Mouse (Mus musculus): Measurements from ENCODE around the gene Gm49387. TPM values are rescaled to one million over a fixed set of nuclear protein-coding genes. Genes with fewer than 3 reads are reported as not detected.

The Gm49387 gene
- polyA plus RNA-seq, 1 experiment from 2014 or later = 5.8 TPM

DNA sequence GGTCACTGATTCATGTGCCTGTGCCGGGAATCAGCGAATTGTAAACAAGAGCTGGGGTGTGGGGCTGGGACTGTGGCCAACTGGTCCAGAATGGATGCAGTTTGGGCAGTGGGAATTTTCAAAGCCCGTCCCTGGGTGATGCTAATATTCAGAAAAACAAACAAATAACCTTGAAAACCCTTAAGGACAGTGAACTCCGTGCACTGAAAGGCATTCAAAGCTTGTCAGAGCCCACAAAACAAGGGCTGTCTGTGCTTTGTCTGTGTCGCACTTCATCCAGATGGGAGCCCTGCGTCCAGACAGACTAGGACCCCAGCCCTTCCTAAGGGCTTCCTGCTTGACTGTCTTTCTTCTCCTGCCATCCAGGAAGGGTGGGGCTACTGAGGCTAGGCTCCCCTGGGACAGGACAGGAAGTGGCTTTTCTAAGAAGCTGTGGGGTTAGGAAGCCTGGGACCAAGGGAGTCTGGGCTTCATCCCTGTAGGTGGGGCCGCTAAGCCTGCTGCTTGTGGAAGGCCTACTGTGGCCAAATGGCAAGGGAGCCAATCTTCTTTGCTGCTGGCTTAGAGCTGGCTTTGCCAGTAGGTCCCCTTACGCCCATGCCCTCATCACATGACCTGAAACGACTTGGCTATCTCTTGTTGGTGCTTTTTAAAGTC is 22.0 kb upstream of the Gm49387 start:
- ChIA-PET CTCF (interaction anchor here (0.9 to 1.5 kb wide), 4 partner anchors 11 to 118 kb away, joined by 3 to 5 read pairs (median 3); no protein-coding TSS in a partner anchor), POLR2A (interaction anchor here (0.8 to 2.3 kb wide), 3 partner anchors 8 to 118 kb away, joined by 4 to 6 read pairs (median 6); no protein-coding TSS in a partner anchor)
- DNase-seq (ENCODE audit: low read depth, low spot score) = no peak

DNA sequence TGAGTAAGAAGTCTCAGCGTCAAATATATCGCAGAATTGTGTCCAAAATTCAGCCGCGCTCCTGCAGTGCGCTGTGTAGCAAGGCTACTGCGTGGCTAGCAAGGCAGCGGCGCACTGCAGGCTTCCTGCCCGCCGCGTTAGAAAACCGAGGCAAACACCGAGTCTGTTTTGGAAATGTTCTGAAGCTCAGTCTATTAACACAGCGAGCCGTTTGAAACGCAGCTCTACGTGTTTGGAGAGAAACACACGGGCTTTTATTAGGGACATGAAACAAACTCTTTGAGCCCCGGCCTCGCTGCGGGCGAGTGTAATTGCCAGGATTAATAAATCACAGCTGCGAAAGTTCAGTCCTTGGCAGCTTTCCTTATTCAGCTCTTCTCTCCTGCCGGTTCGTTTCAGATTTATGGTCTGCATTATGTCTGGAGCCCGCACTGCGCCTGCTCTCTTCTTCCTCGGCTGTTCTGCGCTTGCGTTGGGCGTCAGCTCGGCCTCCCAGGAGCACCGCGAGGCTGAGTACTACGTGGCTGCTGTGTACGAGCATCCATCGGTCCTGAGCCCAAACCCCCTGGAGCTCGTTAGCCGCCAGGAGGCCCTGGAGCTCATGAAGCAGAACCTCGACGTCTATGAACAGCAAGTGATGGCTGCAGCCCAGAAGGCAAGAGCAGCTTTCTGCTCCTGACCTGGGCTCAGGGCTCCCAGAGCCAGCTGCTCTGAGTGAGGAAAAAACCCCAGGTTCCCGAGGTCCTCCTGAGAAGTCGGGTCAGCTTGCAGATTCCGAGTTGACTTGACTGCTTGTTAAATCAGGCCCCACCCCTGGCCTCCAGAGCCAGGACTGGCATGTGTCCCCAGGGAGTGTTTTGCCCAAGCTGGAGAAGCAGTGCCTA is 21.2 kb upstream of the Gm49387 start:
- ATAC-seq (peak; percentile 73), DNase-seq (ENCODE audit: low read depth, low spot score) (peak; percentile 94)
- ChIA-PET CTCF (interaction anchor here (0.9 to 1.6 kb wide), 7 partner anchors 9 to 120 kb away, joined by 3 to 7 read pairs (median 3); no protein-coding TSS in a partner anchor), POLR2A (interaction anchor here (0.6 to 2.3 kb wide), 4 partner anchors 8 to 118 kb away, joined by 3 to 6 read pairs (median 5); no protein-coding TSS in a partner anchor)
- in situ Hi-C loops (cut with MboI; ENCODE audit: low pct_unique_long_range_greater_than_20kb) = no loop called here
- H3K27me3 ChIP-seq = no peaks in the 10 kb centered on the region
- no peak for TF ChIP-seq CTCF (IDR thresholded peaks at IDR 0.05)

More for the DNA sequence above, 22.0 kb upstream of the Gm49387 start:
- ATAC-seq = peak; percentile 22
- no peaks in the 10 kb centered on the region for H3K27me3 ChIP-seq
- TF ChIP-seq CTCF (IDR thresholded peaks at IDR 0.05) = no peak
- in situ Hi-C loops (cut with MboI; ENCODE audit: low pct_unique_long_range_greater_than_20kb) = no loop called here

DNA sequence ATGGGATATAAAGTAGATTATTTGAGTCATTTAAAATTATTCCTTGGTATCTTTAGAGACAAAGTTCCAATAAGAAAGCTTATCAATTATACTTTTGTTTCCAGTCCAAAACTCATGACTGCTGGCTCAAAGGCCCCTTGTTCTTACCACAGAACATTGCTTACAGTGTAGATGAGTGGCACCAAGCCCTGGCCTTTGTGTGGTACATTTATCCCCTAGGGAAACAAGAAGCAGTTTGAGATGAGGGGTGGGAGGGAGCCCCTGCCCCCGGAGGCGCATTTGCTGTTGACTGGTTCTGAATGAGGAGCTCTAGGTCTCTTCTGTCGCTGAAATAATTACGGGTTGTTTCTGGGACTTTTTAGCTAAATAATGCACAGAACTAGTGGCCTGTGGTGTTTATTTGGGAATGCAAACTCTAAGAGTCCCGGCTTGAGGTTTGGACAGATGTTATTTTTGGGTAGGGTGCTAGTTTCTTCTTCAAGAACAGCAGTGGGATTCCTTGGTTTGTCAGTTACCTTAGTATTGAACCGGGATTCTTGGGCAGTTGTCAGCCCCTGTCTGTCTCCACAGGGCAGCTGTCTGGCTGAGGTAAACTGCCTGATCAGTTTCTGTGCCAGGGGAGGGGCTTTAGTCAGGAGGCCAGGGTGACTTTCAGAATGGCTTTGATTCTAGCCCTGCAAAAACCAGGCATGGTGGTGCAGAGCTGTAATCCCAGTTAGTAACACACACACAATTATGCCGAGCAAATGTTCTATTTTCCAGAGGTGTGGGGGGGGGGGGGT is 19.8 kb upstream of the Gm49387 start:
- DNase-seq (ENCODE audit: low read depth, low spot score) (no peak), ATAC-seq (no peak)
- in situ Hi-C loops (cut with MboI; ENCODE audit: low pct_unique_long_range_greater_than_20kb) = no loop called here
- no peak for TF ChIP-seq CTCF (IDR thresholded peaks at IDR 0.05)
- ChIA-PET POLR2A (interaction anchor here (0.6 kb wide), 1 partner anchor 422 kb away, joined by 4 read pairs; no protein-coding TSS in a partner anchor), CTCF (interaction anchor here (0.9 to 1.6 kb wide), 4 partner anchors 16 to 121 kb away, joined by 4 to 7 read pairs (median 5); no protein-coding TSS in a partner anchor)
- no peaks in the 10 kb centered on the region for H3K27me3 ChIP-seq

DNA sequence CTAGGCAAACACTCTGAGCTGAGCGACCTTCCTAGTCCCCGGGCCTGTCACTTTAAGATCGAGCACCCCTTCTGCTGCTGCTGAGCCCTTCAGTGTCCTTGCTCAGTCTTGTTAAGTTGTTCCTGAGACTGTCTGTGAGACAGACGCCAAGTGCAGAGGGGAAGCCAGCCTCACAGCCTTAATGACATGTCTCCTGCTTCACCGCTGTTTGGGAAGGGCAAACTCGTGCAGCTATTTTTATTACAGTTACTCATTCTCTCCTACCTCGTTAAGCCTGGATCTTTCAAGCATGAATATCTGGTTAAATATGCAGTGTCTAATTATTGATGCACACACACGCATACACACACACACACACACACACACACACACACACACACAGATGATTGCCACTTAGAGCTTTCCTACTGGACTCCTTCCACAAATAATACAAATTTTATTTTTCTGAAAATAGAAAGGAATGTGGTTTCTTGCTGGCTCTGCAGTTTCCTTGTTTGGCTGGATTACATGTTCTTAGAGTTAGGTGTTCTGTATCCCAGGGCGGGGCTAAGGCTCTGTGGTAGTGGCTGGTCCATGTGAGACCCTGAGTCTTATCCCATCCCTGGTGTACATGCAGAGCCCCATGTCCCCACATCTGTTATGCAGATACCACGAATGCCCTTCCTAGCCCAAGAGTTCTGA is 19.0 kb upstream of the Gm49387 start:
- peak; percentile 86 for DNase-seq (ENCODE audit: low read depth, low spot score)
- ChIA-PET CTCF (interaction anchor here (0.9 to 2.1 kb wide), 6 partner anchors 15 to 287 kb away, joined by 3 to 8 read pairs (median 5); no protein-coding TSS in a partner anchor), POLR2A (interaction anchor here (1.1 kb wide), 1 partner anchor 19 kb away, joined by 3 read pairs; the partner anchor contains the start of genes Btd, Gm49387 and Hacl1)
- in situ Hi-C loops (cut with MboI; ENCODE audit: low pct_unique_long_range_greater_than_20kb) = loop anchor here (5.0 kb wide), 3 partner anchors 123 to 423 kb away; no protein-coding TSS in a partner anchor
- TF ChIP-seq CTCF (IDR thresholded peaks at IDR 0.05) = no peak
- ATAC-seq = peak; percentile 32
- H3K27me3 ChIP-seq = no peaks in the 10 kb centered on the region

DNA sequence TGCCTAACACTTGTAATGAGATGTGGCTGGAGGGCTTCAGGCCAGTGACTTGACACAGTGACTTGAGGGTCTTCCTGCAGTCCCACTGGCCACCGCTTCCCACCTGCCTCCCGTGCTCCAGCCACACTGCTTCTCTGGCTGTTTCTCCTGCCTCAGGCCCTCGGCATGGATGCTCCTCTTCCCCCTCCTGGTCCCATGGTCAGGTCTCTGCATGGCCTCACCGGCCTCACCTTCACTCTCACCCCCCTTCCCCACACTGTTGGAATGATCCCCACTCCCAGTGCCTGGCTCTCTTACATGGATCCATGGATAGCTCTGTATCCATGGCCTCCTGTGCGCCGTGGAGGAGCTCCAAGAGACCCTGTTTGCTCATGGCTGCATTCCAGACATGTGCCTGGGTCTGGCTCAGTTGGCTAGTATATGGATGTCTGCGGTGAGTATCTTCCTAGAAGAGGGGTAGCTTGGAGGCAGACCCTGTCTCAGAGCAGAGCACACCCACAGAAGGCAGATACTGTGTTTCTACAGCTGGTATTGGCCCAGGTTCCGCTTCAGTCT is 17.5 kb upstream of the Gm49387 start:
- ATAC-seq (no peak), DNase-seq (ENCODE audit: low read depth, low spot score) (no peak)
- ChIA-PET POLR2A (interaction anchor here (0.9 kb wide), 1 partner anchor 123 kb away, joined by 3 read pairs; no protein-coding TSS in a partner anchor), CTCF (interaction anchor here (0.8 to 3.0 kb wide), 6 partner anchors 119 to 375 kb away, joined by 3 to 12 read pairs (median 4); no protein-coding TSS in a partner anchor)
- in situ Hi-C loops (cut with MboI; ENCODE audit: low pct_unique_long_range_greater_than_20kb) = loop anchor here (5.0 kb wide), 3 partner anchors 124 to 424 kb away; no protein-coding TSS in a partner anchor
- no peaks in the 10 kb centered on the region for H3K27me3 ChIP-seq
- no peak for TF ChIP-seq CTCF (IDR thresholded peaks at IDR 0.05)

DNA sequence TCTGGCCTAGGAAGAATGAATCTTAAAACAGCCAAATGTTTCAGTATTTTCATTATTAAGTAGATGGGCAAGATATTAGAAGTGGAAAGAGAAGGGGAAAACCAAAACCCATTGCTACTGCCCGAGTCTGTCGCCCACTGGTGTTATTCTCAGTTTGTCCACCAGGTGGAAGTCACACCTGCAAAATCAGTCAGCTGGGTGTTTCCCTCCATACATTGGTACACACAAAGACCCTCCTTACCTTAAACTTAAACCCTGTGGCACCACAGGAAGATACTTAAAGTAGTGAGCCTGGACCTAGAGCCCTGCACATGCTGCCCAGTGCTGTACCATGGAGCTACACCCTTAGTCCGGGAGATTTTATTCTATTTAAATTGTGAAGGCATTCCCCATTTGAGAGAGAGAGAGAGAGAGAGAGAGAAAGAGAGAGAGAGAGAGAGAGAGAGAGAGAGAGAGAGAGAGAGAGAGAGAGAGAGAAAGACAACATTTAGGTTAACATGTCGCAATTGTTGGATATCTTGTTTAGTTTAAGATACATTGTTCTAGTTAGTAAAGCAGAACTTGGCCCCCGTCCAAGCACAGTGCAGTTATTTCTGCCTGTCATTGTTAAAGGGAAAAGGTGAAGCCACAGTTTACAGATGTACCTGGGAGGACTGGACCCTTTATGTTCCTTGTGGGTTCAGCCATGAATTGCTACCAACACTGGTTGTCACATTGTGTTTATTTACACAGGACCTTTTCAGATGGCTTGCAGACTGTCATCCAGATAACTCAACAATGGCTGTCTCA is 16.4 kb upstream of the Gm49387 start:
- ChIA-PET POLR2A (interaction anchor here (0.6 kb wide), 1 partner anchor 38 kb away, joined by 3 read pairs; no protein-coding TSS in a partner anchor), CTCF (interaction anchor here (0.8 to 3.0 kb wide), 7 partner anchors 121 to 376 kb away, joined by 3 to 12 read pairs (median 4); no protein-coding TSS in a partner anchor)
- no peak for TF ChIP-seq CTCF (IDR thresholded peaks at IDR 0.05)
- in situ Hi-C loops (cut with MboI; ENCODE audit: low pct_unique_long_range_greater_than_20kb) = loop anchor here (5.0 kb wide), 3 partner anchors 125 to 425 kb away; no protein-coding TSS in a partner anchor
- DNase-seq (ENCODE audit: low read depth, low spot score) (no peak), ATAC-seq (no peak)
- no peaks in the 10 kb centered on the region for H3K27me3 ChIP-seq

DNA sequence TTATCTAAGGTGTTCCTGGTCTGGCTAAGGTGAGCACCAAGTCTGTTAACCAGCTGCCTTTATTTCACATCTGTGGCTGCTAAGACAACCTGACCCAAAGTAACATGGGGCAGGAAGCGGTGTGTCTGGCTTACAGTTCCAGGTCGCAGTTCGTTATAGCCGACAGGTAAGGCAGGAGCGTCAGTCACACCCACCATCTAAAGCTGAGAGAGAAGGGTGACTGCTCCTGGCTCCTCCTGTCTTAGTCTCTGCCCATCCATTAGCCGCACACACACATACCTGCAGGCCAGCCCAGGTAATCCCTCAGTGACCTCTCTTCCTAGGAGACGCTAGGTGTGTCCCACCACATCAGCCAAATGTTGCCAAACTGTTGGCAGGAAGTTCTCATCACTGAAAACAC is 15.7 kb upstream of the Gm49387 start:
- no peaks in the 10 kb centered on the region for H3K27me3 ChIP-seq
- CTCF ChIA-PET = interaction anchor here (1.2 to 3.0 kb wide), 5 partner anchors 11 to 138 kb away, joined by 3 to 12 read pairs (median 4); no protein-coding TSS in a partner anchor
- in situ Hi-C loops (cut with MboI; ENCODE audit: low pct_unique_long_range_greater_than_20kb) = loop anchor here (5.0 kb wide), 3 partner anchors 126 to 426 kb away; no protein-coding TSS in a partner anchor
- TF ChIP-seq CTCF (IDR thresholded peaks at IDR 0.05) = no peak
- ATAC-seq (no peak), DNase-seq (ENCODE audit: low read depth, low spot score) (no peak)
- POLR2A ChIA-PET = interaction anchor here (0.6 kb wide), 1 partner anchor 38 kb away, joined by 3 read pairs; no protein-coding TSS in a partner anchor

DNA sequence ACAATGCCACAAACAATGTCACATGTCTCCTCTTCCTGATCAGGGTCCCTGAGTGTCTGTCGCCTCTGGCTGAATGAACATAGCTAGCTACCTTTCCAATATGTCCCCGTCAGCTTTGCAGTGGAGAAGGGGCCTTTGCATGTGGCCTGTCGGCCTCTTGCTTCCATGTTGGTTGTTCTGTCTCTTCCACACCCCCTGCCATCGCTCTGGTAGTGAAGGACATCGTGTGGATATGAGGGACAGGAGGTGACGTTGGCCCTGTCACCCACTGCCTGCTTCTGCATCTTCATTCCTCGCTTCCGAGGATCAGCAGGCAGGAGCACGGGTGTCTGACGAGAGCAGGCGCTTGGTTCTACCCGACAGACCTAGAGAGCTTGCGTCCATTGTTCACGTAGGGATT is 14.7 kb upstream of the Gm49387 start:
- no peak for DNase-seq (ENCODE audit: low read depth, low spot score)
- CTCF ChIA-PET = interaction anchor here (1.2 to 3.0 kb wide), 3 partner anchors 10 to 136 kb away, joined by 3 to 12 read pairs (median 12); no protein-coding TSS in a partner anchor
- POLR2A ChIA-PET = no interaction called here
- H3K27me3 ChIP-seq = no peaks in the 10 kb centered on the region
- no peak for ATAC-seq
- TF ChIP-seq CTCF (IDR thresholded peaks at IDR 0.05) = no peak
- in situ Hi-C loops (cut with MboI; ENCODE audit: low pct_unique_long_range_greater_than_20kb) = loop anchor here (5.0 kb wide), 3 partner anchors 127 to 427 kb away; no protein-coding TSS in a partner anchor

Measured in Patski (cell line).